Mouse (Mus musculus) CD8-positive naive resting alpha-beta T cell, adult 2 months (primary cell): ENCODE measurements around the gene Csf2ra.
A peak's percentile ranks its signal among the peaks of the same experiment; 100 is the strongest.
"Not testable (repeated sequence)": the region's sequence is repeated elsewhere in the genome, so short reads cannot be mapped to it uniquely, and the experiment has no call there.

Experiments used
- DNase-seq, 2 experiments: peaks; one replicate each; pipeline ENCODE4 v3.0.0; 2022; ENCODE audit warnings: low read depth in 2 of 2, low spot score in 2 of 2

Gene Csf2ra

DNA sequence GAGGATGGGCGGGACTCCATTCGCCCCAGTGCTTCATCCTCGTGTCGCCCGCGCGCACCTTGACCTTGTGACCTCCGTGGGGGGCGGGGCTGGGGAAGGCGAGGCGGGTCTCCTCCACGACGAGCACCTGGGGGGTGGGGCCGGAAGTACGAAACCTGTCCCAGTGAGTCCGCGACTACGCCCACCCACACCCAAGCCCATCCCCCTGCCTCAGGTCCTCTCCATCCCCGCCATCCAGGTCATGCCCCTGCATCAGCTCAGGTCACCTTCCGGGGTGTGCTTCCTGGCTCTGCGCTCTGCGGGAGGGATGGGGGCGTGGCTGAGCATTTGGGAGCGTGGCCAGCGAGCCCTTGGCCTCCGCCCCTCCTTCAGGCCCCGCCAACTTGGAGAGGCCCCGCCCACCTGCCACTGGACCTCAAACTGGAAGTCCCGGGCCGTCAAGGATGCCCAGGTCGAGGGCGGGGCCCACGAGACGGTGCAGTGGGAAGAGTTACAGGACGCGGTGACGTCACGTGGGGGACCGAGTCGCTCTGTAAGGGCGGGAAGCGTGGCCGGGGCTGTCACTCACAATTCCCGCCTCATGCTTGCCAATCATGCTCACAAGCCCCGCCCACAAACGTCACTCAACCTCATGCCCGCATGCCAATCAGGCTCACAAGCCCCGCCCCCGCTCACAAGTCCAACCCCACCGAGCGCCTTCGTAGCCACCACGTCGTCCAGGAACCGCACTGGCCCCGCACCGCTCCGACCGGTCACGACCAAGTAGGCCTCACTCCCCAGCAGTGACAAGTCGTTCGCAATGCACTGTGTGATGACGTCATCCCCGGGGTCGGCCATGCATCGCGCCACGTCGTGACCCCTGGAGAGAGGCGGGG lies 2.5 kb downstream of the Csf2ra start:
- peak in 1 of 2 experiments; percentile 61 for DNase-seq

DNA sequence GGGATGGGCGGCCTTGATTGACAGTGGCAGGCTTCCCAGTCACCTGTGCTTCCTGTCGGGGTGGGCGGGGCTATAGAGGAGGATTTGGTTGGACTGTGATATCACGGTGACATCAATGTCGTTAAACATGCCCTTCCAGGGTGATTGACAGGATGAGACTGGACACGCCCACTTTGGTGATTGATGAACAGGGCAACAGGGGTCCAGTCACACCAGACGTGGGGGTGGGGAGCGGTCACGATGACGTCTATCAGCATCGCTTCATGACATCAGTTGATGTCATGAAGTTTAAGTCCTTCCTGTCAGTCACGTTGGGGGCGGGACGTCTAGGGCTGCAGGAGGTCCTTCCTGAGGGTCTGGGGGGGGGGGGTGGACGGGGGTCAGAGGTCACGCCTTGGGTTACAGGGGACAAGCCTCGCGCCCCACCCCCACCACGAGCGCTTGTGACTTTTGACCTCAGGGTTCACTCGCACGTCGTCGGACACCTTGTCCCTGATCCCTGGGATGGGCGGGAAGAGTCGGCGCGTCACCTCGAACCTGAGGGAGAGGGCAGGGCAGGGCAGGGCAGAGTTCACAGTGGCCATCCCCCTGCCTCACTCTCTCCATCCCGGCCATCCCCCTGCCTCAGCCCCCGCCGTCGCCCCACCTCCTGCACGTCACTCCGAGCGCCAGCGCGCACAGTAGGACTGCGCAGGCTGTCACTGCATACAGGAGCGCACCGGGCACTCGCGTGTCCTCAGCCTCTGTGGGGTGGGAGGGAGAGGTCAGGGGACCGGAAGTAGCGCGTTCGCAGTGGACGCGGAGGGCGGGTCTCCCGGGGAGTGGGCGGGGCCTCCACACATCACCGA lies 3.3 kb downstream of the Csf2ra start:
- DNase-seq: no peak

DNA sequence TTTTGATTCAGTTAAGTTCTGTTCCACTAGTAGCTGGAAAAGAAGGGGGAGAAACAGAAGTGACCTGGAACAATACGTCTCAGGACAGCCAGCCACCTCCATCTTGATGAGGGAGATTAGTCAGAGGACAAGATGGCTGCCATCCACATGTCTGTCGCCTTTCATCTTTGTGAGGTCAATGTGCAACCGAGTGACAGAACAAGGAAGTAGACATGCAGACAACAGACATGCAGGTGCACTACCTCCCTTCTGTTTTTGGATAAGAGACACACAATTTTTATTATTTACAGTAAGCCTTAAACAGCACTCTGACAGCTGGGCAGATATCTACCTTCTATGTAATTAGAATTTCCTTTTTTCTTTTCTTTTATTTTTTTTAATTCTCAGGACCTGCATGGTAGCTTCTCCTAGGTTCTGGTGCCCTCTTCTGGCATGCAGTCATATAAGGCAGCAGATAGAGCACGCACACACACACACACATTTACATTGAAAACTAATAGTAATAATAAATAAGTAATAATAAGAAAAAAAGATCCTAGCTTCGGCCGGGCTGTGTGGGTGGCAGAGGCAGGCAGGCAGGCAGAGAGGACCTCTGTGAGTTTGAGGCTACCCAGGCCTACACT lies 4.4 kb downstream of the Csf2ra start:
- no peak for DNase-seq

DNA sequence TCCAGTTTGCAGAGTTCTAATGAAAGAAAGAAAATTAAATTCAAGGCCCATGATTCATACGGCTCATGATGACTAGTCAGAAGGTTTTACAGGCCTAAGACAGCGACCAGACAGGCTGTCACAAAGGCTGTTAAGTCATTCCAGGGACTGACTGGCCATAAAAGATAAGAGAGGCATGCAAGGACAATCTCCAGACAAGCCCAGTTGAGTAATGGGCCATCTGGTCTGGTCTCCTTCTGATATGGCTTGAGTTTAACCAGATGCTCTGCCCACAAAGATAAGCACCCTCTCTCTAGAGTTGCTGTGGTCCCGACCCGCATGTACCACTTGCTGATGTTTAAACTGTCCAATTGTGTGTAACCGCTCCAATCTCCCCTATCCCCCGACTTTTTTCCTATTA lies 20.7 kb downstream of the Csf2ra start:
- not testable (repeated sequence) for DNase-seq

DNA sequence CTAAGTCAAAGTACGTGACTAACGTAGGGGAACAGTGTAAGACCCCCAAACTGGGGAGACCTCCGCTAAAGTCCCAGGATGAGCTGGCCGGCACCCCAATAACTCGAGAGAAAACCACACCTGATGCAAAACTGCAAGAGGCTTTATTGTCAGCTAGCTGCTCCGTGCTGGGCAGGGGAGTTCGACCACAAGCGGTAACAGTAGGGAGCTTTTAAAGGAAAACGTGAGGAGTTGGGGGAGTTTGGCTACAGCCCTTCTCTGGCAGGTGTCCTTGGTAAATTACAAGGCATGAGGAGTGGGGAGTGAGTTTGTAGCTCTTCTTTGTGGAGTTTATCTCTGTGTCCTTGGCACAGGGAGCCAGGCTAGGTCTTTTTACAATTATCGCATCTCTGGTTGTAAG lies 28.4 kb downstream of the Csf2ra start:
- peak; percentile 19 to 28 for DNase-seq

DNA sequence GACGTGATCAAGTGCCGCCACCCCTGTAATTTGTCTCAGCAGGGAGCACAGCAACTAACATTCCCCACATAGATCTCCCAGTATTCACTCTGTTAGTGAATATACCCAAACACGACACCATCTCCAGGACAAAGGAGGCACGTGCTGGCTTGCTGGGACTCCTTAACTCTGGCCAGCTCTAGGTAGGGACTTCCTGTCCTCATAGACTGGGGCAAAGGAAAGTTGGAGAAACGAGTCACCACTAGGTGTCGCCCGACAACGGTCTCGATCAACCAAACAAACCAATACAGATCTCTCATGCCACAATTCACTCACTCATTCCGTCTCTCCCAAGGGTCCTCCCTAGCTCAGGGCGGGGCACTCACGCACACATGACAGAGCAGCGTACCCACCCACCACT lies 28.9 kb downstream of the Csf2ra start:
- DNase-seq: peak; percentile 82 to 89

DNA sequence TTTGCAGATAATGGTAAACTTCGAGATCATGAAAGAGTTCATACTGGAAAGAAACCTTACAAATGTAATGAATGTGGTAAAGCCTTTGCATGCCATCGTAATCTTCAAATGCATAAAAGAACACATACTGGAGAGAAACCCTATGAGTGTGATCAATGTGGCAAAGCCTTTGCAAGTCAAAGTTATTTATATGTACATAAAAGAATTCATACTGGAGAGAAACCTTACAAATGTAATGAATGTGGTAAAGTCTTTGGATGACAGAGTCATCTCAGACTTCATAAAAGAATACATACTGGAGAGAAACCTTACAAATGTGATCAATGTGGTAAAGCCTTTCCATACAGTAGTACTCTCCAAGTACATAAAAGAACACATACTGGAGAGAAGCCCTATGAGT lies 44.6 kb downstream of the Csf2ra start, which contains the start of gene Gm6020:
Gm6020 (plus strand) TSS at position 301 of the 400 bp plus-strand sequence.
- DNase-seq: not testable (repeated sequence)

DNA sequence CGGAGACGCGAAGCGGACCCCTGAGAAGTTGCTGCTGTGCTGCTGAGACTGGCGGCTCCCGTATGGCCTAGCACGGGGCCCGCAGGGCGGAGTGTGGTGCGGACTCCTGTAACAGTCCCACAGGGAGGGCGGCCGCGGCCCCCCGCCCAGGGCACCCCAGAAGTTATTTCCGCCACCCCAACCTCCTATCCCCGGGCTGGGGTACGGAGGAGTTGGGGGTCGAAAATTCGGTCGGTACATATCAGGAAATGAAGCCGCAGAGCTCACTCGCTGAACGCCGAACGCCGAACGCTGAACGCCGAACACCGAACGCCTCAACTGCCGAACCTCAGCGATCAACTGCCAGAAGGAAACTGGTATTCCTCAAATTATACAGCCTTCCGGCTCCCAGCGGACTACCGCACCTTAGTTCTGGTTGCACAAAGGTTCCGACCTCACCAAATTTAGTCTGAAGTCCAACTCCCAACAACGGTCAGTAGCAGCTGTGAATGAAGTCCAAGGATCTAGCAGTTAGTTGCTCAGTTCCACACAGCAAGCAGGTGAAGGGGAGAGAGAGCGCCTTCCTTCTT lies 52.4 kb downstream of the Csf2ra start, which contains the start of gene Gm7102:
Gm7102 (minus strand) TSS at position 554 of the 569 bp plus-strand sequence.
- DNase-seq: no peak
